Mouse (Mus musculus) spleen, postnatal 14 days (tissue): ENCODE data around the gene Impdh1.

Experiments used
- DNase-seq, 2 experiments: peaks; one replicate each; pipeline ENCODE4 v3.0.0; 2021 to 2022; ENCODE audit warnings: low spot score in 2 of 2

The Impdh1 gene

DNA sequence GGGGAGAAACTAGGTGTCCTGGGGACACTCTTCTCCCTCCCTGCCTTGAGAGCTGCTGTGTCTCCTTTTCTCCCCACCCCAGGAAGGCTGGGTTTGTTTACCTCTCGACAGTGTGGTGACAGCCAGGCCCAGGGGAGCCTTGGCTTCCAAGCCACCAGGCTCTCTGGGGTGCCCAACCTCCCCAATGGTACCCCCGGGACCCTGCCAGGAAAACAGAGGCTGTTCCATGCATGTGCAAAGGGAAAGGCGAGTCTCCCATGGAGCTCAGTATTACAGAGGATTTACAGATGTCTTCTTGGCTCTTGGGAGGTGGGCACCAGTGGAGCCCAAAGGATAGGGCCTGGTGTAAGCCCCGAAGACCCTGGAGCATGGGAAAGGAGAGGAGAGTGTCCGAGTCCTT is 2.7 kb downstream of the Impdh1 start:
- no peak for DNase-seq

DNA sequence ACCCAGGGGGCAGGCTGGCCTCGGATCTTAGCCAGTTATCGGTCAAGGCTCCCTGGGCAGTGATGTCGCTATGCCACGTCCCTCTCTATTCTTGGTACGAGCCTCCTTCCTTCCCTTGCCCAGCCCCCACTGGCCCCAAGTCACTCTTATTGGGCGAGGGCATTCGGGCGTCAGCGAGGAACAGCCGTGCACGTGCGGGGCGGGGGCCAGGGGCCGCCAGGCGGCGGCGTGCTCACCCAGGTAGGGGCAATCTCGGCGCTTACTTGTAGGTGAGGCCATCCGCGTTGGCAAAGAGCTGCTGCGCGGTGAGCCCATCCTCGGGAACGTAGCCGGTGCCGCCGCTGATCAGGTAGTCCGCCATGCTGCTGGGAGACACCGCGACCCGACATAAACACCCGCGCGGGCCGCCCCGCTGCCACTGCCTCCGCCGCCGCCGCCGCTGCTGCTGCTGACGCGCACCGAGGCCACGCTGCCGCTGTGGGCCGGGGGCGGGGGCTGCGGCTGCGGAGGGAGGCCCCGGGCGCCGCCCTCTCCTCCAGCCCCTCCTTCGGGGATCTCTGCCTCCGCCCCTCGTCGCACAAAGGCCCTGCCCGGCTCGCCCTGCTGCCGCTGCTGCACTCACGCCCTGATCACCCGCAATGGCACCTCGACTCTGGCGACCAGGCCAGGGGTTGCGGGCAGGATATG is 4.2 kb downstream of the Impdh1 start:
- DNase-seq, result peak; percentile 62 to 67

DNA sequence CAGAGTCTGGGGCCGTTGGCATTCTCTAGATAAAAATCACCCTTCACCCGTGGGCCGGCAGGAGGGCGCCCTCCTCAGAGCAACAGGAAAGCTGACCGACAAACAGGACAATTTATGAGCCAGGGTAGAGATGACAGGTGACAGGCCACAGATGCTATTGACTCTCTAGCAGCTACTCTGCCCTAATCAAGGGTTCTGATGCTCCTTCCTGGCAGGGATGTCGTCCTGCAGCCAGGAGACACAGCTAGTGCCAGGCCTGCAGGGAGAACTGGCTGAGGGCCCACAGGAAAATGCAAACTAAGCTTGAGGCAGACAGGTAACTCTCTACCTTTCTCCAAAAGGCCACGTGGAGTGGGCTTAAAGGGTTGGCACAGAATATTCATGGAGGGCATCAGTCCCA is 5.0 kb downstream of the Impdh1 start:
- DNase-seq, result no peak

DNA sequence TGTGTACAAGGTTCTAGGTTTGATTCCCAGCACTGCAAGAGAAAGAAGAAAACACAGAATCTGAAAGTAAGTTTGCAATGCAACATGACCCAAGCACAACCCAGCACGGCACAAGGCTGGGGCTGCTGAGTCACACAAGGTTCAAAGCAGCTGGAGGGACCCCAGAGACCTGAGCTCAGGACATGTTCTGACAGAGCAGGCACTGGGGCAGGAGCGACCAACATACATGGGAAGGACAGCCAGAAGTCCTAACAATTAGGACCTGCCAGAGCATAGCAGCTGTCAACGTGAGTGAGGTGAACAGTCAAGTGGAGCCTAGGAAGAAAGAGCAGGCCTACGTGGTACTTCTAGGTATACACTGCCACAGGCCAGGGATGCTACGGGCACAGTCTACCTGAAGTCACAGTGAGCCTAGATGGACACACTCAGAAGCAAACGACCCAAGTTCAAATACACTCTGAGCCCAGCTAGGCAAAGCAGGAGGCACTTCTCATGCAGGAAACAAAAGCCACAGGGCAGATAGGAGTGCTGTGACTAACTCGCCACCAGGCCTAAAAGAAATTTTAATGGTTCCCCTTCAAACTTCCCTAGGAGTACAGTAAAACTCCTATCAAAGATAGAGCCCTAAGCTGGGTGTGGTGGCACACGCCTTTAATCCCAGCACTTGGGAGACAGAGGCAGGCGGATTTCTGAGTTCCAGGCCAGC is 5.8 kb downstream of the Impdh1 start:
- DNase-seq, result no peak

DNA sequence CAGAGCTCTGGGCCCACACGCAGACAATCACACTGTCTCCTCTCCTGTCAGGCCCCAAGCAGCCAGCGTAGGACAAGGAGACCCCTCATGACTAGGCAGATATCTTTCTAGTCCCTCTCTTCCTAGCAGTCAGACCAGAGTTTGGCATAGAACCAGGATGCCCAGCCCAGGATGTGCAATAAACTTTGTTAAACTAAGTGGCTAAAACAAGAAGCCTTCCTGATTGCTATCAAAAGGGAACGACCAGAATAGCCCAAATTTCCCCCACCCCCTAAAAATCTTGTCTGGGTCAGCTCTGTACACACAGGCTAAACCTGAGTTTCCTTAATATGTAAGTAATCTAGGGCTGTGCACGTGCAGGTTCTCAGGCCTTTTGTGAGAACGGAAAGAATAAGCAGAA is 8.0 kb downstream of the Impdh1 start:
- no peak for DNase-seq

DNA sequence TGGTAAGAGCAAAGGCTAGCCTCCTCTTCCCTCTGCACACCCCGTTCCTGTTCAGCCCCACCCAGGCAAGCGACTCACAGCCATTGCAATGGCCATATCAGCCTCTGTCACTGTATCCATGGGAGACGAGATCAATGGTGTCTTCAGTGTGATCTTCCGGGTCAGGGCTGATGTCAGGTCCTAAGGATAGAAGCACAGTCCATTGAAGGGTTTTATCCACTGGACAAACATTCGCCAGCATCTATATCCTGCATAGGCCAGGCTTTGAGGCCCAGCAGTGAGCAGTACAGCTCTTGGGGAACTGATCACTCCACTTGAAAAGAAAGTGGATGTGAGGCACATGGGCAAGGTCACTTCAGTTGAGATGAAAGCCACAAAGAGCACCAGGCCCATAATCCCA is 9.1 kb downstream of the Impdh1 start:
- DNase-seq, result no peak

DNA sequence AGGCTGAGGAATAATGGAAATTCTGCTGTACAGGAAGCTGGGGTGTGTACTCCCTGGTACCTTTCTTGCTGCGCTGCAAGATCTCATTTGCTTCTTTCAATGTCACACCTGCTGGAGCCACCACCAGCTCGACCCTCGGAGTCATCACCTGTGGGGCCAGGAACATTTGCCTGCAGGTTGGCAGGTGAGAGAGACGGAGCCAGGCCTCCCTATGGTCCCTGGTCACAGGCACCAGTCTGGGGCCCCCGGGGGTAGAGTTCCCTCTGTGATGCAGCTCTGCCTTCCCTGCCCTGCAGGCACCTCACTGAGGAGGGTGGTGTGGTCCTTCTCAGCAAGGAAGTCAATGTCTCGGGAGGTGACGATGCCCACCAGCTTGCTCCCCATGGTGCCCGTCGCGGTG is 10.2 kb downstream of the Impdh1 start:
- DNase-seq, result no peak

DNA sequence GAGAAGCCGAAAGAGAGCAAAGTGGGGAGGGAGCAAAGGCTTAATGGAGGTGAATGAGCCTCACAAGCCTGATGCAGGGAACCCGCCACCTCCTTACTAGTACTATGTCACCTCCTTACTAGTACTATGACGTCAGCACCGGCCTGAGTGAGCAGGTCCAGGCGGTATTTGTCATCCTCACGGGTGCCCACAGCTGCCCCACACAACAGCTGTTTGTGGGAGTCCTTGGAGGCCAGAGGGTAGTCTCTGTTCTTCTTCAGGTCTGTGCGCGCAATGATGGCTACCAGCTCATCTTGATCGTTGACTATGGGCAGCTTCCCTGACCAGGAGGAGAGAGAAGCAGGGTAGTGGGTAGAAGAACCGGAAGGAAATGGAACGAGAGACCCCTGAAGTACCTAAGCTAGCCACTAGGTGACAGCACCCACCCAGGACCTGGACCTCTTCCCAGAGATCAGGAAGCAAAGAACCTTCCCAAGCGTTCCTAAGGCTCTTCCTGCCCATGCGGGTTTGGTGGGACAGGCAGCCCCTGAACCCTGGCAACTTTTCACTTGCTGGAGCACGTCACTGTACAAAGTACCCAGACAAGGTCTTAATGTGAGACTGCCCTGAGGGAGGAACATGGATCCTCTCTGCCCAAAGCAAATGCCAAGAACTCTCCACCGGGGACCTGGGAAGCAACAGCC is 11.1 kb downstream of the Impdh1 start:
- DNase-seq, result no peak

DNA sequence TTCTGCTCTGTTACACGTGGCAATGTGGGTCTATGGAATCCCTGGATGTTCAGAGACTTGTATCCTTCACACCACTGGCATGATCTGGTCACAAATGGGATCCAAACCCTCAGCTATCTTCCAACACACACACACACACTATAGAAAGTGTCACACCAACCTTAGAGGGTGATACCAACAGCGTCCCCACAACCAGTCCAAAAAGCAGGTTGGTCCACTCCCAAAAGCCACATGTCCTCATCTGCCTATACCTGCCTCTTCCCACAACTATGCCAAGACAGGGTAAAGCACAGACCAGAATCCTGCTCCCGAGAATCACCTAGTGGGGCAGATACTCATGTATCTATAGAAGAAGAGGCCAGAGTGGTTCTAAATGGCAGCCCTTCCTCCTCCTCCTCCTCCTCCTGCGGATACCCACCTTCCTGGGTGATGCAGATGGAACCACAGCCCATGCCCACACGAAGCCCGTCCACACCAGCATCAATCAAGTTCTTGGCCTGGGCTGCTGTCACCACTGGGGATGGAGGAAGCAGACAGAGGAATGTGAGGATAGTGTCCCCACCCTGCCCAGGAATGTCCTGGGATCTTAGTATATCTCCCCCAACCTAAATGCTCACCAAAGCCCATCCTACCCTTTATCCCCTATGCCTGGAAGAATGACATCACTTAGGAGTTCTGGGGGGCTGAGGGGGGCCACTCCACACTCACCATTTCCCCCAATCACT is 12.1 kb downstream of the Impdh1 start:
- DNase-seq, result no peak

DNA sequence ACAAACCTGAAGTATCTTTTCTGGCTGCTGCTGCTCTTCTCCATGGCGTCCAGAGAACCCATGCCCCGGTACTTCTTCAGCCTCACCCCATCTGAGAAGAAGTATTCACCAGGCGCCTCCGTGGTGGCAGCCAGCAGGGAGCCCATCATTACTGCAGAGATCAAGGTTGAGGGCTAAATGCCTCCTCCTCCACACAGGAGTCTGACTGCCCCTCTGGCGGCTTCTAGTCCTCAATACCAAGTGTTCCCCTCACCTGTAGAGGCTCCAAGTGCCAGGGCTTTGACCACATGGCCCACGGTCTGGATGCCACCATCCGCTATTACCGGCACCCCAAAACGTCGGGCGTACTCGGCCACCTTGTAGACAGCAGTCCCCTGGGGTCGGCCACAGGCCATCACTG is 13.1 kb downstream of the Impdh1 start:
- DNase-seq, result no peak

DNA sequence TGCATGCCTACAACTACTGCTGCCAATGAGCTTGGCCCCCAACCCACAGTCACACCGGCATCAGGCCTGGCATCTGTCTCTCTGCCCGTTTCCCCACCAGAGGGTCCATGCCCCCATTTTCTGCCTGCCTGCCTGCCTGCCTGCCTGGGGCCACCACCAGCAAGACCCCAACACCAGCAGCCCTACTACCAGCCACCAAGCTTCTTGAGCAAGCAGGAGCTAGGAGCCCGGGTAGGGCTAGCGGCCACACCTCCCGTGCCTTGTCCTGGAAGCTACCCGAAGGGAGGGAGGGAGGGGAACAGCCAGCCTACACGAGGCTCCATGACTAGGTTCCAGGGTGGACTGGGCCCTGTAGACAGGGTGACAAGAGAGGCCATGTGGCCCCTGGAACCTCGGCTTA is 14.2 kb downstream of the Impdh1 start:
- no peak for DNase-seq

DNA sequence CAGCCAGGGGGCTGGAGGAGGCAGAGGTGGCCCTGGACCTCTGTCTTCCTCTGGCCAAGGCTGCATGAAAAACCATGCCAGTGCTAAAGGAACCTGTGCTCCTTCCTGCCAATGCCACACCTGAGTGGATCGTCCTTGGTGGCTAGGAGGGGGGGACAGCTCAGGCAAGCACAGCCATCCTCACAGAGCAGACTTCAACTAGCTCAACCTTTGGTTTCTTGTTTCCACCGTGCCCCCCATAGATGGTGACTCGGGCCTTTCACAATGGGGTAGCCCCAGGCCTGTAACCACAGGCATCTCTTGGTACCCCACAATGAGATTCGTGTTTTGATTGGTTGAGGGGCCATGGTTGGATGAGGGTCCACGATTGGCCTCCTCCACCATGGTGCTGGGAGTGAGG is 14.8 kb downstream of the Impdh1 start:
- no peak for DNase-seq

DNA sequence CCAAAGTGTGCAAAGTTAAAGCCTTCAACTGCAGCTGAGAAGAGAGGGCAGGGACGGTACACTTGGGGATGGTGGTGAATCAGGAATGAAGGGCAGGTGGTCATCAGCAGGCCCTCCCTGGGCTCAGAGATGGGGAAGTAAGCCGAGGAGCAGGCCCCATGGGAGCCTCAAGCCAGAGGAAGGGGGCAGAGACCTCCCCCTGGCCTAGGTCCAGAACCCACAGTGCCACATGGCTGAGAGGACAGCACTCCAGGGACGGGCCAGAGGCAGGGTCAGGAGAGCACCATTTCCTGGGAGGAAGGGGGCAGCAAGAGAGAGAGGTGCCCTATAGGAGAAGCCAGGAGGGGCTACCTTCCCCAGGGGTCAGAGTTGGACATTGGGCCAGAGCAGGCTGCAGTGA is 15.7 kb downstream of the Impdh1 start:
- no peak for DNase-seq

DNA sequence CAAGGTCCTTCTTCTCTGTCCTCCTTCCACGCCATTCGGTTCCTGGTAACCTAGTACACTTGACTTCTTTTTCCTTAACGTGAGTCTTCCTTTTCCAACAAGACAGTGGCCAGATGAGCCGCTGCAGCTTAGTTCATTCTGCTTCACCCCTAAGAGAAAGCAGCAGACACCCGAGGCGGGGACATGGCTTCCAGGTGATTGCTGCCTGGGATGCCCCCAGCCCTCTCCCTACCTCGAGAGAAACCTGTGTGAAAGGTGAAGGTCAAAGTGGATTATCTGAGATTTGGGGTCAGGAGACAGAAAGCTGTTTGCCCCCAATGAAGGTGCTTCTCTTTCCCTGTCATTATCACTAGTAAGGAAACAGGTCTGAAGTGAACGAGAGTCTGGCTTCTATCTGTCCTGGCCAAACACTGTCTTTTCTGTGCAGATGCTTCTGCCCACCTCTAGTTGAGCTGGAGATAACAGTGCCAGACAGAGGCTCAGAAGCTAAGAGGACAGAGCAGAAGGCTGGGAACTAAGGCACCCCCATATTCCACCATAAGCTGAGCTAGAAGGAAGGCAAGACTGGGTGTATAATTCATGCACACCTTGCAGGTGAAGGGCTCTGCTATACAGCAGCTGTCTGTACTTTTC is 16.8 kb downstream of the Impdh1 start:
- no peak for DNase-seq

DNA sequence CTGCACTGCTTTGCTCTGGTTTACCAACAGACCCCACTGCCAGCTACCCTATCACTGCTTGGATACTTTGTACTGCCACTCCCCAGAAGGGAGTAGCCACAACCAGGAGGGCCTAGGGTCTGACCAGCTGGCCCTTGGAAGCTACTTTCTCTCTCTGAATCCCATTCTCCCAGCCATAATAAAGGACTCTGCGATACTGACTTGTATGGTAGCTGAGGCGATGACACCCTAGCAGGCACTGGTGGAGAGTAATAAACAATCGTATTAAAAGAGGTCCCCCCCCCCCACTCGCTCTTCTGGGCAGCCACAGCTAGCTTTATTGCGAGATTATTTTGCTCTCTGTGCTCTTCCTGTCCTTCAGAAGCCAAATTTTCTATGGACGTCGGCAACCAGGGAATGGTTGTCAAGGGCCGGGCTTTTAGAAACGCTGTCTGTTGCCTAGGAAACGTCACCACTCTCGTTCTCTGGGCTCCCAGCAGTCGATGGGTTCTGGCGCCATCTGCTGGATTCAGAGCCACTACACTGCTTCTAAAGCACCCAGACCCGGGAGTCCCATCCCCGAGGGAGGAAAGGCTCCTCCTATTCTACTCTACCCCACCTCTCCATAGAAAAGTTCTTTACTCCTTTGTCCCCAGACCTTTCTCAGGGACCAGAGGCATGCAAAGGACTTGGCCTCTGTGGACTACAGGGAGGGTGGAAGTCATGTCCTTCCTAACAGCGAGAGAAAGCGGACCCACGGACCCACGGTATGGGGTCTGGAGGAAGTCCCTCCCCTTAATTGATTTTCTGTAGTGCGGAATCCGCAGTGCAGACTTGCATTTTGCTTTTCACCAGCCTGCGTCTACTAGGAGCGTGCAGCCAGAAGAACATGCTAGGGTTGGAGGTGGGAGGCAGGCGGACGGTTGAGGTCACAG is 17.6 kb downstream of the Impdh1 start:
- DNase-seq, result peak; percentile 48 to 73

DNA sequence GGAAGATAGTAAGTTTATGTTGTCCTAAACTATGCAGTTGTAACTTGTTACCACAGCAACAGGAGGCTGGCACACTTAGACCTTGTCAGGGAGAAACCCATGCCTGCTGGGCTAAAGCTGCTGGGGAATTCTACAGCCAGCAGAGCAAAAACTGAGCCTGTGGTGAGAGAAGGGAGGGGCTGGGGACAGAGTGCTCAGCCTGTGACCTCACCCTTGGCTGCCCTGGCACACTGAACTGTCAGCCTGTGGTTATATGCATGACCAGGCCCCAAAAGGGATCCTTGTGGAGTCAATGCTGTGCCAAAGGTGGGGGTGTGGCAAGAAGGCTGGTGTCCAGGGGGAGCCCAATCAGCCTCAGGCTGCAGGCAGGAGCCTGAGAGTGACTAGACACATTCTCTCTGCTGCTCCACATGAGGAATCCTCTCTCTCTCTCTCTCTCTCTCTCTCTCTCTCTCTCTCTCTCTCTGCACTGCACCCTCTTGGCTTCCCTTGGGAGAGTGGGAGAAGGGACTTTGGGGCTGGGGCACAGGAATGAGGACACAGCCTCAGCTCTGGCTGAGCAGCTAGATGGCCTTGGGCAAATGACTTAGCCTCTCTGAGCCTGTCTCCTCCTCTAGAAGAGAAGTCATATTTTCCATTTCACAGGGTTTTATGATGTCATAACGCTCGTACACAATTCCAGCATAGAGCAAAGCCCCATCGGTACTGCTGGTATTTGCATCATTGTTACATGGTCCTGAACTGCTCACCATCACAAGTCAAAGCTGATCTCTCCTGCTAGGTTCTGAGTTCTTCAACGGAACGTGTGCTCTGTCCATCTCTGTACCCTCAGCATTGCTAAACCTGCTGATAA is 20.1 kb downstream of the Impdh1 start:
- no peak for DNase-seq

DNA sequence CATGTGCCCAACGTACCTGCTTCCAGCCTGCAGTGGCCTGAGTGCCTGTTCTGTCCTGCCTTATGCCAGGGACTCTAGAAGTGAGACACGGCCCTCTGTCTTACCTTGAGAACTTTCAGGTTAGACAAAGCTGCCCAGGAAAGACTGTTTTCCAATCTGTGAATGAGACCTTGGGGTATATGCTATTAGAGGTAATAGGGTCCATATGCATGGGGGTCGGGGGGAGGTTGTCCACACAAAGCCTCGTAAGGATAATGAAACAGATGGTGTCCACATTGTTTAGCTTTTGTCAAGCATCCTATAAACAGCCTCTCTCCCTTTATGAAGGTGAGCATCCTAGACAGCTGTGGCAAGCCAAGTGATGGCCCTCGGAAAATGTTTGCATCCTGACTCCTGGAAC is 21.0 kb downstream of the Impdh1 start:
- no peak for DNase-seq

DNA sequence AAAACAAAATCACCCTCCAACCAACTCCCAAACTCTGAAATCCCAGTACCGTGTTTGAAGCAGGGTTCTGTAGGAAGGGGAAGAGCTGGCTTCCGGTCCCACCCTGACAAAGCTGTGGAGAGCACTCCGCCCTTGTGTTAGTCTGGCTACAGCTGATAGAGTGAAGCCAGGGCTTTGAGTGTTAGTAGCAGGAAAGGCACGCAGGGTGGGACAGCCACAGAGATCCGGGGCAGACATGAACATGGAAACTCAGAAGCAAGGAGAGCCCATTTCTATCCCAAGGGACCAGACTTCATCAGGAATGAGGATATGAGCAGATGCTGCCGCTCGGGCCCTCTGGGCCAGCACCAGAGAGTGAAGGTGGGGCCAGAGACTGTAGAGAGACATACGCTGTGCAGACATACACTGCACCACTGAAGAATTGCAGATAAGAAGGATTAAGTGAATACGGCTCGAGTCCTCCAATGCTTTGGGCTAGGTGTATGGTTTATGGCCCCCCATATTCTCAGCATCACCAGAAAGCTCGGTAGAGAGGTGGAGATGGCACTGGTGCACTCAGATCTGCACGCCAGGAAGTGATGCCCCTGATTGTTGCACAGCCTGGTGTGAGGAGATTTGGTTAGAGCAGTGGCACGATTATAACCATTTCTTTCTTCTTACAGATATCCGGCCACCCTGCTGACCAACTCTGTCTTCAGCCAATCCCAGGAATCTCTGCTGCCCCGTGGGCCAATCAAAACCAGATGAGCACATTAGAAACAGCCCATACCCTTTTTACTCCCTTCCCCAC is 22.0 kb downstream of the Impdh1 start:
- DNase-seq, result no peak

DNA sequence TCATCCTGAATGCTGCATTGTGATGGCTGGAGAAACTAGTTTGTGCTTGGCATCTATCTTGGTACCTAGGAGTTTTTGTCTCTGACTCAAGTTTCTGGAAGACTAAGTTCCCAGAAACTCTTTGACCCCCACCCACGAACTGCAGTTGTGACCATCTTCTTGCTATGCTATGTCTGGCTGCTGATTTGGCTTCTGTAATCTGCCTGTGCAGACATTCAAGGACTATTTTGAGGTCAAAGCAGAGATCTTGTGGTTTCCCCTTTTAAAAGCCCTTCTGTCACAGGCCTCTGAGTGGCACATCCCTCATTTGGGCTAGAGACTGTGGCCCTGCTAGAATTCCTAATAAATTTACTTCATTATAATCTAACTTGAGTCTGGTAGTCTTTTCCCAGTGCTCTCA is 28.2 kb downstream of the Impdh1 start:
- no peak for DNase-seq
